Mouse (Mus musculus): ENCODE results near the gene Adamtsl4.
"Not testable (repeated sequence)": the region's sequence is repeated elsewhere in the genome, so short reads cannot be mapped to it uniquely, and the experiment has no call there.

Adamtsl4 gene

GRCm38 (mm10) chr3:95676745-95677419 lies 10.8 kb downstream of the Adamtsl4 start:
- DNase-seq (ENCODE audit: low spot score in 2 of 2), result peak; percentile 60 to 72

GRCm38 (mm10) chr3:95675301-95676092 lies 12.2 kb downstream of the Adamtsl4 start:
- DNase-seq (ENCODE audit: low spot score in 2 of 2), result peak; percentile 75 to 80

GRCm38 (mm10) chr3:95674812-95675211 lies 12.9 kb downstream of the Adamtsl4 start:
- no peak for DNase-seq (ENCODE audit: low spot score in 2 of 2)

GRCm38 (mm10) chr3:95674236-95674635 lies 13.5 kb downstream of the Adamtsl4 start:
- peak; percentile 95 for DNase-seq (ENCODE audit: low spot score in 2 of 2)

GRCm38 (mm10) chr3:95673707-95674211 lies 14.0 kb downstream of the Adamtsl4 start:
- no peak for DNase-seq (ENCODE audit: low spot score in 2 of 2)

GRCm38 (mm10) chr3:95672861-95673706 lies 14.6 kb downstream of the Adamtsl4 start:
- DNase-seq (ENCODE audit: low spot score in 2 of 2), result peak; percentile 78 to 81

GRCm38 (mm10) chr3:95672461-95672860 lies 15.3 kb downstream of the Adamtsl4 start:
- peak; percentile 81 to 83 for DNase-seq (ENCODE audit: low spot score in 2 of 2)

- no peak for DNase-seq (ENCODE audit: low spot score in 2 of 2)
Measured at GRCm38 (mm10) chr3:95671201-95671600, 16.5 kb downstream of the Adamtsl4 start.

GRCm38 (mm10) chr3:95670419-95670818 lies 17.3 kb downstream of the Adamtsl4 start:
- DNase-seq (ENCODE audit: low spot score in 2 of 2), result not testable (repeated sequence)

GRCm38 (mm10) chr3:95669309-95669665 lies 18.4 kb downstream of the Adamtsl4 start:
- DNase-seq (ENCODE audit: low spot score in 2 of 2), result no peak

GRCm38 (mm10) chr3:95668589-95669308 lies 19.0 kb downstream of the Adamtsl4 start:
- DNase-seq (ENCODE audit: low spot score in 2 of 2), result peak; percentile 67 to 70

GRCm38 (mm10) chr3:95668026-95668425 lies 19.7 kb downstream of the Adamtsl4 start:
- DNase-seq (ENCODE audit: low spot score in 2 of 2), result no peak

- DNase-seq (ENCODE audit: low spot score in 2 of 2), result no peak
Measured at GRCm38 (mm10) chr3:95667521-95667920, 20.2 kb downstream of the Adamtsl4 start.

- peak; percentile 62 to 78 for DNase-seq (ENCODE audit: low spot score in 2 of 2)
Measured at GRCm38 (mm10) chr3:95666124-95666844, 21.4 kb downstream of the Adamtsl4 start.

GRCm38 (mm10) chr3:95664940-95665352 lies 22.8 kb downstream of the Adamtsl4 start:
- DNase-seq (ENCODE audit: low spot score in 2 of 2), result no peak

GRCm38 (mm10) chr3:95663969-95664608 lies 23.6 kb downstream of the Adamtsl4 start:
- no peak for DNase-seq (ENCODE audit: low spot score in 2 of 2)

GRCm38 (mm10) chr3:95663486-95663885 lies 24.2 kb downstream of the Adamtsl4 start:
- DNase-seq (ENCODE audit: low spot score in 2 of 2), result no peak

GRCm38 (mm10) chr3:95662724-95663449 lies 24.8 kb downstream of the Adamtsl4 start:
- DNase-seq (ENCODE audit: low spot score in 2 of 2), result no peak

GRCm38 (mm10) chr3:95661945-95662715 lies 25.6 kb downstream of the Adamtsl4 start:
- DNase-seq (ENCODE audit: low spot score in 2 of 2), result no peak

Measured in spleen, postnatal 36 days (tissue).